Mouse (Mus musculus) limb, embryonic 11.5 days (tissue): ENCODE results near the gene Olfr282. TPM values are rescaled to one million over a fixed set of nuclear protein-coding genes. Genes with fewer than 3 reads are reported as not detected.
A peak's percentile ranks its signal among the peaks of the same experiment; 100 is the strongest.
"Not testable (repeated sequence)": the region's sequence is repeated elsewhere in the genome, so short reads cannot be mapped to it uniquely, and the experiment has no call there.

ENCODE experiments used
- ATAC-seq: fragments of 200-750 bp; cut with Nextera tagmentation; 2 replicates; pipeline ENCODE4 v1.8.0; 2017; ENCODE audit warnings: low read depth; ENCODE audit not compliant: insufficient number of reproducible peaks, low FRiP score, low TSS enrichment
- DNase-seq: peaks from one replicate; pipeline ENCODE4 v3.0.0-alpha.2; 2015; ENCODE audit warnings: low spot score
- H3K27ac ChIP-seq: fragments of 300-500 bp; sonication (generic); replicated peaks from 2 replicates; pipeline ENCODE4 v1.5.1; 2014; ENCODE audit warnings: low read depth, mild to moderate bottlenecking, low read length
- H3K27me3 ChIP-seq: fragments of 300-500 bp; sonication (generic); 2 replicates; pipeline ENCODE4 v1.6.1; 2014; ENCODE audit warnings: mild to moderate bottlenecking, low read length, mixed read lengths; ENCODE audit not compliant: control insufficient read depth, insufficient read depth
- H3K36me3 ChIP-seq: fragments of 300-500 bp; sonication (generic); 2 replicates; pipeline ENCODE4 v1.6.1; 2014; ENCODE audit warnings: mild to moderate bottlenecking, low read length, moderate library complexity, mixed read lengths; ENCODE audit not compliant: control insufficient read depth, insufficient read depth
- H3K4me1 ChIP-seq: fragments of 300-500 bp; sonication (generic); 2 replicates; pipeline ENCODE4 v1.6.1; 2014; ENCODE audit warnings: low read length, mixed read lengths; ENCODE audit not compliant: control insufficient read depth, insufficient read depth
- H3K4me2 ChIP-seq: fragments of 300-500 bp; sonication (generic); 2 replicates; pipeline ENCODE4 v1.6.1; 2014; ENCODE audit warnings: low read depth, mild to moderate bottlenecking, moderate library complexity; ENCODE audit not compliant: severe bottlenecking
- H3K4me3 ChIP-seq: fragments of 300-500 bp; sonication (generic); 2 replicates; pipeline ENCODE4 v1.5.1; 2014; ENCODE audit warnings: low read depth, low read length
- H3K9ac ChIP-seq: fragments of 300-500 bp; sonication (generic); 2 replicates; pipeline ENCODE4 v1.6.1; 2014; ENCODE audit warnings: mild to moderate bottlenecking, low read length
- H3K9me3 ChIP-seq: fragments of 300-500 bp; sonication (generic); 2 replicates; pipeline ENCODE4 v1.6.1; 2016; ENCODE audit warnings: low read length; ENCODE audit not compliant: control insufficient read depth
- WGBS: fragments of 180-500 bp; shearing (Covaris S2); extraction: QIAGEN DNeasy Blood & Tissue Kit; methylation state at CpG from one replicate; pipeline ENCODE4 v1.1.7; 2014; 5-methylcytosine and 5-hydroxymethylcytosine counted together
- polyA plus RNA-seq: library from polyadenylated mRNA; unstranded; fragments of >200 nt; fragmentation: Nextera tagmentation; extraction: Ambion mirVana; gene quantifications from 2 replicates; pipeline ENCODE4 v1.2.1, GENCODE M21; 2014

Olfr282 gene
- polyA plus RNA-seq: not detected in 2 replicates

DNA sequence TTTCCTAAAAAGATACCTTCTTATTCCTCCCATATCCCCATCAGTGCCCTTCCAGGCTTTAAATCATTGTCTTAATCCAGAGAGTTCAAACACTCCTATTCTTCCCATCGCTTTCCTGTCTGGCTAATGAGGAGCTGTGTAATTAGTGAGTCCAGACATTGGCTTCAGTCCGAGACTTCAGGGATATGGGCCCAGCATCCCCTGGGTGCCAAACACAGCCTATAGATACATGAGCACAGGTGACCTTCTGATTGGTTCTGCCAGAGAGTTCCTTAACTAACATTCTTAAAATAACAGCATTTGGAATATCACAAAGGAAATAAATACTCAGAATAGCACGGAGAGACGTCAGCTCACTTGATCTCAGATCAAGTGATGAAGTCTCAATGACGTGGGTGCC is at the start of gene Olfr282:
TSS of gene Olfr282 (plus strand) at position 301 of the 400 bp plus-strand sequence.
- not testable (repeated sequence) for DNase-seq, H3K9ac ChIP-seq, H3K36me3 ChIP-seq, H3K27ac ChIP-seq, H3K4me1 ChIP-seq, H3K27me3 ChIP-seq, H3K9me3 ChIP-seq, H3K4me2 ChIP-seq, ATAC-seq, H3K4me3 ChIP-seq
- 77% methylated on average over 5 of the region's 5 CpGs for WGBS

DNA sequence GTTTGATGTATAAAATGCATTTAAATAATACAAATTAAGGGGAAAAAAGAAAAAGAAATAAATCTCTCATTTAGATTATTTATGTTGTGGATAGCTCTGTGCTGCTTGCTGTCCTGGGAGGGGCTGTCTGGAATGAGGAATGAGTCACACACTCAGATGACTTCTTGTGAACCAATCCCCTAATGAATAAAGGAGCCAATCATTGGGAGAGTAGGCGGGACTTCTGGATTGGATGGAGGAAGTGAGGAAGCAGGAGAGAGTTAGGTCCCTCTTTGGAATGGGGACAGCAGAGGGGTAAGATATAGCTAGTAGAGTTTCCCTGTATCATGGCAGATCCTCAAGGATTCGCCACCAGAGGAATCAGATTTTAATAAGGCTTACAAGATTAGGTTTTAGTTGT is 43.4 kb upstream of the Olfr282 start:
- Histone ChIP-seq H3K9ac (no peak overlapping the region), H3K36me3 (no peaks in the 10 kb centered on the region), H3K27me3 (no peaks in the 10 kb centered on the region), H3K4me2 (no peak overlapping the region), H3K27ac (no peak overlapping the region), H3K4me1 (no peaks in the 10 kb centered on the region), H3K9me3 (no peaks in the 10 kb centered on the region), H3K4me3 (no peak overlapping the region)
- peak; percentile 19 for DNase-seq
- 67% methylated on average over 2 of the region's 2 CpGs for WGBS
- no peak for ATAC-seq

DNA sequence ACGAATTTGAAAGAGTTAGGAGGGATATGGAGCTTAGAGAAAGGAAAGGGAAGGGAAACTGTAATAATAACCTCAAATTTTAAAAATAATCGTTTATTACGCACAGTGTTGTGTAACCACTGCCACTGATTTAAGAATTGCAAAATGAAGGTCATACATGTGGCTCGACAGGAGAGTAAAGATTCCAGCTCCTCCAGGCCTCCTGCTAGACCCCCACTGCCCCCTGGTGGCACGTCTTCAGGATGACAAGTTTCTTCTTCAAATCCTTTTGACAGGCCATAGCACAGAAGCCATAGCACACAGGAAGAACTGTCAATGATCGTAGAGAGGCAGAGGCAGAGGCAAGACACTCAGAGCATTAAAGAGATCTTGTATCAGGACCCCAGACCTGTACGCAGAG is 41.2 kb upstream of the Olfr282 start:
- ATAC-seq (no peak), DNase-seq (peak; percentile 84)
- H3K9ac ChIP-seq: no peak overlapping the region
- H3K36me3 ChIP-seq: no peaks in the 10 kb centered on the region
- no peaks in the 10 kb centered on the region for H3K4me1 ChIP-seq
- H3K27me3 ChIP-seq: no peaks in the 10 kb centered on the region
- H3K4me2 ChIP-seq: no peak overlapping the region
- WGBS: 38% methylated on average over 7 of the region's 7 CpGs
- H3K4me3 ChIP-seq: no peak overlapping the region
- no peaks in the 10 kb centered on the region for H3K9me3 ChIP-seq
- H3K27ac ChIP-seq: no peak overlapping the region

- Histone ChIP-seq H3K27ac (no peak overlapping the region), H3K36me3 (no peaks in the 10 kb centered on the region), H3K4me3 (no peak overlapping the region), H3K9ac (no peak overlapping the region), H3K4me2 (no peak overlapping the region), H3K27me3 (no peaks in the 10 kb centered on the region), H3K4me1 (no peaks in the 10 kb centered on the region), H3K9me3 (no peaks in the 10 kb centered on the region)
- ATAC-seq (no peak), DNase-seq (peak; percentile 19)
- 74% methylated on average over 10 of the region's 10 CpGs for WGBS
These were observed 39.7 kb upstream of the Olfr282 start for GRCm38 (mm10) chr15:98391081-98391902.

DNA sequence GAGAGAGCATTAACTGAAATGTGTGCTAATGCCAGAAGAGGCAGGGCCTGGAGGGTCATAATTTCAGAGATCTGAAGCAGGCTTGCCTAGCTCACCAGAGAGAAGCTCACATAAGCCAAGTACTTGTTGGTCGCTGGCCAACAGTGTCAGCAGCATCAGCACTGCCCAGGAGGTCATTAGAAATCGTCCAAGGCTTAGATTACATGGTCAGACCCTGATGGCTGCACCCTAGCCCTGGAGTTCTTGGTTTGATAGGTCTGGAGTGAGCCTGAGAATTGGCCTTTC is 39.2 kb upstream of the Olfr282 start:
- no peak overlapping the region for H3K27ac ChIP-seq
- H3K36me3 ChIP-seq: no peaks in the 10 kb centered on the region
- H3K4me1 ChIP-seq: no peaks in the 10 kb centered on the region
- H3K4me2 ChIP-seq: no peak overlapping the region
- H3K9ac ChIP-seq: no peak overlapping the region
- ATAC-seq (no peak), DNase-seq (peak; percentile 12)
- no peaks in the 10 kb centered on the region for H3K27me3 ChIP-seq
- WGBS: 37% methylated on average over 2 of the region's 2 CpGs
- H3K9me3 ChIP-seq: no peaks in the 10 kb centered on the region
- no peak overlapping the region for H3K4me3 ChIP-seq

- 46% methylated on average over 1 of the region's 1 CpGs for whole genome bisulfite sequencing
- Histone ChIP-seq H3K4me3 (no peak overlapping the region), H3K9ac (no peak overlapping the region), H3K27ac (no peak overlapping the region), H3K9me3 (no peaks in the 10 kb centered on the region), H3K27me3 (no peaks in the 10 kb centered on the region), H3K36me3 (no peaks in the 10 kb centered on the region), H3K4me1 (no peaks in the 10 kb centered on the region), H3K4me2 (no peak overlapping the region)
- no peak for DNase-seq
- ATAC-seq: no peak
These were observed 33.9 kb upstream of the Olfr282 start for GRCm38 (mm10) chr15:98397136-98397535.

- H3K9ac ChIP-seq: no peak overlapping the region
- no peak overlapping the region for H3K27ac ChIP-seq
- no peaks in the 10 kb centered on the region for H3K4me1 ChIP-seq
- DNase-seq: no peak
- no peaks in the 10 kb centered on the region for H3K9me3 ChIP-seq
- no peak overlapping the region for H3K4me2 ChIP-seq
- WGBS: 91% methylated on average over 10 of the region's 10 CpGs
- no peak for ATAC-seq
- no peaks in the 10 kb centered on the region for H3K36me3 ChIP-seq
- no peak overlapping the region for H3K4me3 ChIP-seq
- H3K27me3 ChIP-seq: no peaks in the 10 kb centered on the region
These were observed 28.7 kb upstream of the Olfr282 start for GRCm38 (mm10) chr15:98402356-98402755.

DNA sequence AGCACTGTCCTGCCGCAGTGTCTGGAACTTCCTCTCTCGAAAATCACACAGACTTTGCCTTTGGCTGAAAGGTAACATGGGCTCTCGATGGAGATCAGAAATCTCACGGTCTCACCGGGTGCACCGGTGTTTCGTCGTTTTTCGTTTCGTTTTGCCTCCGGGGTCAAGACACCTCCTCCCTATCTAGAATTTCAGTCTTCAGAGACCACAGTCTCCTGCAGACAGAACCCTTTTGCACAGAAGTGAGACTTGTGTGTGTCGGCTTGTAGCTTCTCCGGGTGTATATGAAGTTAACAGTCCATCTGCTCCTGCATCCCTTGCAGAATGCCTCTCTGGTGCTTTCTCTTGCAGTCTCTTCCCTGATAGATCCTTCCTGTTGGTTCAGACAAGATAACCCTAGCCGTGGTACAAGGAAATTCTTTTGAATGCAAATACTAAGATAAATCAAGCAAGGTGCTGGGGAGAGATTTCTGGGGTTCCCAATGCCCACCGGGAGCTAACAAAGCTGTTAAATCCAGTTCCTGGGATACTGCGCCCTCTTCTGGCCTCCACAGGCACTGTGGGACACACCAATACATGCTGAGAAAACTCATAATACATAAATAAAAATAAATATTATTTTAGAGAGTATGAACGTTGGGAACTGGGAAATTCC is 22.5 kb upstream of the Olfr282 start:
- H3K4me2 ChIP-seq: no peak overlapping the region
- H3K27me3 ChIP-seq: no peaks in the 10 kb centered on the region
- H3K9ac ChIP-seq: no peak overlapping the region
- H3K36me3 ChIP-seq: no peaks in the 10 kb centered on the region
- no peaks in the 10 kb centered on the region for H3K9me3 ChIP-seq
- DNase-seq (peak; percentile 27), ATAC-seq (no peak)
- H3K27ac ChIP-seq: no peak overlapping the region
- 73% methylated on average over 17 of the region's 17 CpGs for WGBS
- H3K4me1 ChIP-seq: no peaks in the 10 kb centered on the region
- no peak overlapping the region for H3K4me3 ChIP-seq
